Mouse (Mus musculus): ENCODE data around the gene Clybl.

Clybl gene

DNA sequence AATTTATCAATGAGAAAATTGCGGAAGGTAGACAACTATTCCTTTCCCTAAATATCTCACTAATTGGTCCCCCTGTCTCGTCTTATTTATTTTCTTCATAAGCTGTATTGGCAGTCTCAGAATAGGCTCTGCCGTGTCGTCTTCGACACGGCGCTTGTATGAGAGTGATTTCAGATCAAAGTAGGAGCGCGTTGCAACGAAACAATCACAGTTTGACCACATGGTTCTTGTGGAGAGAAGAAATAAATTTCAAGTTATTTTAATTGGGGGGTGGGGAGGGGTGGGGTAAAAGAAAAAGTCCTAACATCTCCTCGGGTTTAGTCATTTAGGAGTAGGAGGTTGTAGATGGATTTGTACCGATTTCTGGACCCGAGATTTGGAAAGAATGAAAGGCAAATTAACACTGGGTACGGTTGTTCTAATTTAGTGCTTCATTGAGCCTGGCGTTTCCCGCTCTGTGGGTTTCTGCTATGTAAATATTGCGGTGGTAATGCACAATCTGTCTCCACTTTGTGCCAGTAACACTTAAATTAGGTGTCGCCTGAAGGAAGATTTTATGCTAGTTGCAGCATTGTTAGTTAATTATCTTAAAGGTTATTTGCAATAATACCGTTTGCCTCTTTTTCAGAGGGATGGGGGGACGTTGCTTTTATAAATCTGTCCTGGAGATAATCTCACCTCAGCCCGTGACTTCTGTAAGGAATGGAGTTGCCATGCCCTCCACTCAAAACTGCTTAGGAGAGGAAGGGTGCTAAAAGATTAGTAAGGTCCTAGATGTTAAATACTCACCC, 203.1 kb downstream of the Clybl start:
- DNase-seq (ENCODE audit: extremely low spot score): no peak

DNA sequence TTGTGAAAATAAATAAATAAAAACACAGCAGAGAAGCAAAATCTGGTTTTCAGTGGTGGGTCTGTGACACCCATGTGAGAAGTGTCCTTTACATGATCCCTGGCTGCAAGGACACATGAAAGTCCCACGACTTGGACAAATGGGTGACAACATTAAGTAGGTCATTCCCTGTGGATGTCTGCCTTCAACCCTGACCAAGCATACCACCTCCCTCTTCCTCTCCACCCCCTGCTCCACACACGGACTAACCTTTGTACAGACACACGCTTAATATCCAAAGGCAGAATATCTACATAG, 203.7 kb downstream of the Clybl start:
- DNase-seq (ENCODE audit: extremely low spot score): no peak

DNA sequence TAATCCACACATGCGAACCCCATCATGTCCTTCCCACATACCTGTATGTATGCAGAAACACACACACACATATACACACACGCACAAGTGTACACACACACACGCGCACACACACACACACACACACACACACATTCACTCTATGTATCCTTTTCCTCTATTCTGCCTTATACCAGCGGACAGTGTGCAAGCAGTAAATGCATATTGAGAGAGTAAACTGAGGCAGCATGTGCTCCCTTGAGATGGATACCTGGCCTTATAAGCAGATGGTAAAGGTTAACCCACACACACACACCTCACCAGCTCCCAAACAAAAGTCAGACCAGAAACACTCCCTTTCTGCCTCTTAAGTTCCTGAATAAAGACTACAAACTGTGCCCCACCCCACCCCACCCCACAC, 204.3 kb downstream of the Clybl start:
- DNase-seq (ENCODE audit: extremely low spot score): no peak

DNA sequence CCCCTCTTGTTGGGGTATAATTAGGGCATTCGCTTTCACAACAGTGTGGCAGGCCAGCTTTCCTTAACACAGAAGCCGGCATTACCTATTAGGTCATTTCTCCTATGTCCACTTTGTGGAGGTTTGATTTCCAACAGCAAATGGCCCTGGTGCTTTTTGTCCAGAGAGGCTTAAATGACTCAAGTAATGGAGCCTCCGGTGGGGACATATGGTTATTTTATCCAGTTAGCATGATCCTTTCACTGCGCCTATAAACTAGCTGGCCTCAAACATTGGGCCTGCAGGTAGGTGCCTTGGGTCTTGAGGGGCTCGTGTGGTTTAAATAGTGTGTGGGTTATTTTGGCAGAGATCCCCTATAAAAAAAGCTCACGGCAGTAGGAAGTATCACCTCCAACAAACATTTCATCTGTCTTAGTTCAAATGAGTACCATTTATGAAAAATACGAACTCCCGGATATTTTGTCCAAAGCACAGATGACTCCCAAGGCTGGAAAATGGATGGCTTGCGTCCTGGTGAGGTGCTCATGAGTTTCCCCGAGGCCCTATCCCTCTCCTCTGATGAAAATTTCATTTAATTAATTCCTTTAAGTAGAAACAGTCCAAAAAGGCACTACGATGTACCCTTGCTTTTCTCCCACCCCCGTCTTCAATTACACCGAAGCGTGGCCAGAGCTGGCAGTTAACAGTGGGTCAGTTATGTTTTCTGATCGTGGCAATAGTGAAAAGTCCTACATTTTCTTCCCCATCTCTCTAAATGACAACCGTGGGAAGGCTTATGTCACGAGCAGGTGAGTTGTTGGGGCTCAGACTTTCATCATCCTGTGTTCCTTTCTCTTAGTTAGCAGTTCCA, 205.0 kb downstream of the Clybl start:
- DNase-seq (ENCODE audit: extremely low spot score): no peak

DNA sequence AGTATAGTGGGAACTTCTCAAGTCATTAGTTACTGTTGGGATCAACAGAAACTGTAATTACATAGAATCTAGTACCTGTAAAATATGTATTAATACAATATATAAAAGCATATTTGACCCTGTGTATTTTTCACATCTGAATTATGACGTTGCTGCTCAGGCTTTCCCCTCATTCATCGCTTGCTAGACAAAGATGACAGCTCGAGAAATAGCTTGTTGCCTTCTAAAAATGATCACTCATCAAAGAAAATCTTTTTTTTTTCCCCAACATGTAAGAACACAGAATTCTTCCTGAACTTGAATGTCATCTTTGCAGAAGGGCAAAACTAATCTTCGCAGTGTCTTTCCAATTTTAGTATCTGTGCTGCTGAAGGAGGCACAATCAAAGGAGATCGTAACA, 206.3 kb downstream of the Clybl start:
- DNase-seq (ENCODE audit: extremely low spot score): no peak

DNA sequence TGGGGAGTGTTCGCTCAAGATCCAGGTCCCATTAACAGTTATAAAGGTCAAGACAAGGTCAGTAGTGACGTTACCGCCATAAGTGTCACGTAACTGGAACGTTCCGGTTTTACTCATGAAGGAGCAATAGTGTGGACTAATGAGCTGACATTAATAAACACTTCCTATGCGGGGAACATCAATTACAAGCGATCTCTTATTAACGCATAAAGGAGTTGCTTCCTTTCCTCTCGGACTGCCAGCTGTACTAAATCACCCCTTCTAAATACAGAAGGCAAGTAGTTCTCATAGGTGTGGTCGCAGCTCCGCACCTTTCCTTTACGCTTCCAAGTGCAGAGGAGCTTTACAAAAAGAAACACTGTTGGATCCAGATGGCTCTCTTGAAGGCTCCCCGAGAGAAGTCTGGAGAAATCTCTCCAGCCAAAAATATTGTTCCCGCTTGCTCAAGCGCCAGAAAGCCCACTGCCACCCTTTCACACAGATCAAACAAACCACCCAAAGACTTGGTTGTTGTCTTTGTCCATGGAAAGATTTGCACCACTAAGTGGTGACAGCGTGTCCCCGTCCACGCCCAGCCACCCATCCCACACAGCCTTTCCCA, 207.0 kb downstream of the Clybl start:
- DNase-seq (ENCODE audit: extremely low spot score): no peak

DNA sequence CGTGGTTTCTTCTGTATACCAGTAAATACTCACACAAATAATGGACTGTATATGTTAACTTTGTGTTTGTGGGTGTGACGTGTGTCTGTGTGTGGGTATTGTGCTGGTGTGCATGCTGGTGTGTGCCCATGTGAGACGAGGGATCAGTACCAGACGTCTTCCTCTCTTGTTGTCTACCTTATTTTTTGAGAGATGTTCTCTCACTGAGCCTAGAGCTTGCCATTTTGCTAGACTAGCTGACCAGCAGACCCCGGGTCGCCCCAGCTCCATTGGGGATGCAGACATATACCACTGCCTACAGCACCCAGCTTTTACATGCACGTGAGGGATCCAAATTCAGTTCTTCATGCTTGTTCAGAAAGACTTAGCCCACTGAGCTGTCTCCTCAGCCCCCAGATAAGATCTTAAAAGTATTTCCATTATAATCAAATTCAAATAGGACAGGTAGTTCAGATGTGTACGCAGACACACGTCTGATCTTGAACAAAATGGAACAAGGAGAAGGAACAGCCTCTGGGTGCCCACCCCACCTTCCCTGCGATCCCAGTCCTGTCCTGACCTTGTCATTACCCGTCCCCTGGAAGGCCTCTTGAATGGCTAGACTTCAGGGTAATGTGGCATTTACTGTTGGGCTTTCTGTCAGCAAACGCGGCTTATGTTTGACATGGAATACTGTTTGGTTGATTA, 208.3 kb downstream of the Clybl start:
- no peak for DNase-seq (ENCODE audit: extremely low spot score)

DNA sequence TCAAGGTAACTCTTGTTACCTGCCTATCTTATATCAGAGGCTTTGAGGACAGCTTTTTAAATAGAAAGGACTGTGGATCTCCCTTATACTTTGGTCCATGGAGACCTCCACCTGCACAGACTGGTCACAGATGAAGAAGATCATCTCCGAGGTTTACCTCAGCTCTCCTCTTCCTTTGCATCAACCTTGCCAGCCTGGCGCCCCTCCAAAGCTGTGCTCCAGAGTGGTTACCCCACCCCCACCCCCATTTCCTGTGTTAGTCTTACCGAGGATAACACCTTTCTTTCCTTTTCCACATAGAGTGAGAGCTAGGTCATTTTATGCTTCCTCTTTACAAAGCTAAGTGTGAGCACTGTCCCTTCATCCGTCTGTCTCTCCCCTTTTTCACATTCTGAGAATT, 209.4 kb downstream of the Clybl start:
- no peak for DNase-seq (ENCODE audit: extremely low spot score)

DNA sequence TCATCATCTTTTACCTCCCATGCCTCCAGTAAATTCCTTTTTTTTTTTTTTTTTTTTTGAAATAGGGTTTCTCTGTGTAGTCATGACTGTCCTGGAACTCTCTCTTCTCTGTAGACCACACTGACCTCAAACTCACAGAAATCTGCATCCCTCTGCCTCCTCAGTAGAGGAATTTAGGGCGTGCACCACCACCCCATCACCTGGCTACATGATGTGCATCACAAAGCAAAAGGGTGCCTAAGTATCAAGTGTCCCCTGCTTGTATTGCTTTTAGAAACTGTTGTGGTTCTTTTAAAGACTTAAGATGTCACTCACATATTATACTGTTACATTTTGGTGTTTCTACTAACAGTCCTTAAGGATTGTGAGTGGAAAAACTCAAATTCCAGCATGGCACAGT, 211.6 kb downstream of the Clybl start:
- DNase-seq (ENCODE audit: extremely low spot score): no peak

DNA sequence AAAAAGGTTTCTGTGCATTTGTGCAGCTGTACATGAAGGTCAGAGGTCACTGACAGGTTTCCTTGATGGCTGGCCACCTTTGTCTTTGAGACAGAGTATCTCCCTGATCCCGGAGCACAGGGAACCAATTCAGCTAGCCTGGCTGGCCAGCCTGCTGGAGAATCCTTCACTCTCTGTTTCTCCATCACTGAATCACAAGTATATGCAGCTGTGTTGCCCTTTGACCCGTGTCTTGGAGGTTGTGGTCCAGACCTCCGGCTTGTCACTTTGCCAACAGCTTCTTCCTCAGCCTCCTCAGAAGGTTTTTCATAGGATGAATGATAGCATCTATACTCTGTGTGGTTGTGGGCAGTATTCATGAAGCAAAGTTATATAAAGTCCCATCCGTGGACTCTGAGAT, 217.2 kb downstream of the Clybl start:
- DNase-seq (ENCODE audit: extremely low spot score): no peak

DNA sequence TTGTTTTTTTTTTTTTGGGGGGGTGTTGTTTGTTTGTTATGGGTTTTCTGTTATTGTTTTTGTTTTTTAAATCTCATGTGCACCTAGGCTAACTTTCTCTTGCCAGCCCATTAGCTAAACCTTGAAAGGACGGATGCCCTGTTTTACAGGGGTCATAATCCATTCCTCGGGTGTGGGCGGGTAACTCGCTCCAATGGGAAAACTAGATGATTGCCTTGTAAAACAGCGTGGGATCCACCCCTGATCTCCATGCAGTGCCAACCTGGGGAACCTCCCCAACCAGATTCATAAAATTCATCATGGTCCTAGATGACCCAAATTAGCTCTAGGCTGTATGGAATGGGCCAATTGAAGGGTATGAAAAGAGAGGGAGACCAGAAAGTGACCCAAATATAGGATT, 218.4 kb downstream of the Clybl start:
- DNase-seq (ENCODE audit: extremely low spot score): no peak

DNA sequence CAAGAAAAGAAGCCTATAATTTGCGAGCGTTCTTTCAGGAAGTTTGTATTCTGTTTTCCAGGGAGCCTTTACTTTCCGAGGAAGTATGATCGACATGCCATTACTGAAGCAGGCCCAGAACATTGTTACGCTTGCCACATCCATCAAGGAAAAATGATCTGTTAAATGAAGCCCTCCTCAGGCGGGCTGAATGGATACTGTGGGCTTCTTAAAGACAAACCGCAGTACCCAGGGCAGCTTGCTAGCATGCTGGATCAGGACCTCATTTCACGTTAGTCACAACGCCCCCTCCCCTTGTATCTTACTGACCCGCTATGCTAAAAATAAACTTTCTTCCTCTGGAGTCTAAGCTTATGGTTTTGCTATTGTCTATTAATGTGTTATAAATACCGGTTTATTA, 220.4 kb downstream of the Clybl start:
- DNase-seq (ENCODE audit: extremely low spot score): no peak

DNA sequence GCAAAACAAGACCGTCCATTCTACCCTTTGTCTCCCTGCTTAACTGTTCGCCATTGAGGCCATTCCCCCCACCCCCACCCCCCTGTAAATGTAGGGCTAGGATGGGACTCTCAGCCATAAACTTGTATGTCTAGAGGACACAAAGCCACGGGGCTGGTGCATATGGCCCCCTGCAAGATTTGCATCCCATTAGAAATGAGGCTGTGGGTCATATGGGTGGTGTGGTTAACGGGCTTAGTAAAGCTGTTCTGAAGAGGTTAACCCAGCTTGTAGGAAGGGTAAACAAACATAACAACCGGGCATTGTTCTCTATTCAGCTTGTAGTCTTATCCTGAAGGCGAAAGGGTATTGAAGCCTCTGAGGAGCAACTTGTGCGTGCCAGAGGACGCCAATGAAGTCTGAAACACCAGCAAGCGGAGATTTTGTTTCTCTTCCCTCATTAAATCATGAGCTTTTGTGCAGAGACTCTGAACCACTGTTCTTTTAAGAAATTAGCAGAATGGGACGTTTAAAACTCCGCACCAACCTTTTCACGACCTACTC, 221.3 kb downstream of the Clybl start:
- no peak for DNase-seq (ENCODE audit: extremely low spot score)

DNA sequence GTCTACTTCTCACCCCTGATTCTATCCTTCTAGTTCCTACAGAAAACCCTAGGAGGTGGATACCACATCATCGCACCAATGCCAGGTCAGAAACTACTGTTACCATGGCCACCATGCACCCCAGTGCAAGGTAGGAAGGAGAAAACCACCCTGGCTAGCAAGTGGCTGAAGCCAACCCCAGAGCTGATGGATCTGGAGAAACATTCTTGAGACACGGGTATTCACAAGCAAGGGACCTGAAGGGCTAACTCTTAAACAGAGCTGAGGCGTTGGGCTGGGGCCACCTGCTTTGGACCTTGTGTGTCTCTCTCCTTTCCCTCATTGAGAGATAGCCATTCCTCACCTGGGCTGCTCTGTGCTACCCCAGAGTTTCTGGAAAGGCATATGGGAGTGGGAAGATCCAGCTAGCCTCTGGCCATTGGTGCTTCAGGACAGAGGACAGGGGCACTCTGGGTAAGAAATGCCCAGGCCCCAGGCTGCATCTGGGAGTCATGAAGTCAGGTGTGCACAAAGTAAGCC, 222.0 kb downstream of the Clybl start:
- DNase-seq (ENCODE audit: extremely low spot score): no peak

DNA sequence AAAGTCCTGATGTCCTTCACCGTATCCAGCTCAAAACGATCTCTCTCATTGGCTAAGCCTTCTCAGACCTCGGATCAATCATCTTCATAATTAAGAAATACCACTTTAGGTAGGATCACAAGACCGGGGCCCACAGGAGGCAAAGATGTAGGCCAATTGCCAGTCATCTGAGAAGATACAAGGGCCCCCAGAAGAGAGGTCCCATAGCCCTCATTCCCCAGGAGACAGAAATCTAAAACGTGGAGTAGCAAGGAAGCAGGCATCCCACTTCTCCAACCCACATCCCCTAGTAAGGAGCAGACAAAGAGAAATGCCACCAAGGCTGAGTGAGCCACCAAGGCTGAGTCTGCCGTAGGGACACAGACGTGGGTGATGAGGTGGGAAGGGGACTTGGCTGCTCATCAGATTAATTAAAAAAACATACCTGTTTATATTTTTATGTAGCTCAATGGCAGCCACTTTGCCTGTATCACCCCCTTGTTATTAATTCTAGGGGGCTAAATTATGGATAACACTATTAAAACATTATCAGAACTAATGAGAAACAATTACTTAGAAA, 223.2 kb downstream of the Clybl start:
- no peak for DNase-seq (ENCODE audit: extremely low spot score)

DNA sequence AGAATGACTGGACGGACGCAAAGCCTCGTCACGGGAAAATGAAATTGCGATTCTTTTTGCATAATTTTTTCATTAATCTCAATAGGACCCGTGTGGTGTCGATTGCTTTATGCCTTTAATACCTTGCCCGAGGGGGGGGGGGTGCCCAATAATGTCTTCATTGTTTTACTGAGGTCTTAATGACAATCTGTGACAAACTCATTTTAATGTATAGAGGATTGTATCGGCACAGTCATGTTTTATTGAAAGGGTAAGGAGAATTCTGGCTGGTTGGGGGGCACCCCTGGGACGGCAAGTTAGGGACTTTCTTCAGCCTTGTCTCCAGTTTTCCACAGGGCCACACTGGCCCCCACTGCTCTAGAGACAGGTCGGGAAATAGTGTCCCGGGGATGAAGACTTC, 223.7 kb downstream of the Clybl start:
- DNase-seq (ENCODE audit: extremely low spot score): no peak

DNA sequence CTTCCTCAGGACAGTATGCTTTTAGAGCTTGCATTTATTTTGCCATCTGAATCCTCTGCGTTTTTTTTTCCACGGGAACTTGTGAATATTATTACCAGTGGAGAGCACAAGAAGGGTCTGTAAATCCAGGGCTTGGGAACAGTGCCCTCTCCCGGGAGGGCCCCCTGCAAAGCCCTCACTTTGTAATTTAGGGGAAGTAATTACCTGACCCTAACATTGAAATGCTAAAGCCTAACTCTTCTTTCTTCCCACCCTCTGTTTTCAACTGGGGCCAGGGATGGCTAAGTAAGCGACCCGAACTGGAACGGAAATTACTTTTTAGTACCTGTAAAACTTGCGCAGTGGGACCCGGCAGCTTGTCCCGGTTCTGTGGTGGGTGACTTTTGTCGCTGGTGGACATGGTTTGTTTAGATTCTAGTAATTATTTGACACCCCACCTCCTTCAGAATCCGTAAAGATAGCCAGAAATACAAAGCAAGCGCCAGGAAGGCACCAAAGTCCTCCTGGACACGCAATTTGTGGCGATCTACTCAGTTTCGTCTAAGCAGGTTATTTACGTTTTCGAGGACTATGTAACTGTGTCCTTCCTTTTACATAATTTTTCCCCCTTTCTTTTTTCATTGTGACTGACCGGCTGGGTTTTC, 224.5 kb downstream of the Clybl start:
- peak; percentile 51 for DNase-seq (ENCODE audit: extremely low spot score)

DNA sequence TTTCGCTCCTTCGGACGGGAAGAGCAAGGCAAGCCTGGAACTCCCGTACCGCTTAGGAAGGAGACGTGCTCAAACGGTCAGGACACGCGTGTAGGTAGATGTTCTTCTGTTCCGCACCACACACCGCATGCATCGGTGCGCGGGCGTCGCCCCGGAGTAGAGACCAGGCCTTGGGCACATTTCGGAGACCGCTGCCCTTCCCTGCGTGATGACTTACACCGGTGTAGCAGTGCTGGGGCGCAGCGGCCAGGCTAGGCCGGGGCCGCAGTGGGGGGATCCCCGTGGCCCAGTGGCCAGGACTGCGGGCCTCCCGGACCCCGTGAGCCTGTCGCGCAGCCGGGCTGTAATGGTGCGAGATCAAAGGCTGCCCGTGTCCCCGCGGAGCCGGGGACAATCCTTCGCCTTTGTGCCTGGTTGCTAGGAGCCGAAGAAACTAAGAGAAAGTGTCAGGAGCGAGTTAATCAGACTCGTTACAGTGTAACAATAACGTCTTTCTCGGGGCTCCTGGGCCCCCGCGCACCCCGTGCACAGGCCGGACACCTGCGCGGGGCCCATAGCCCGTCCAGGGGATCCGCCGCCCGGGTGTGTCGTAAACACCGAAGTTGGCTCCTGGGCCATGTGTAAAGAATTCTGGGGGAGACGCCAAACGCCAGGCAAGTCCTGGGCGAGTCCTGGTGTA, 225.2 kb downstream of the Clybl start:
- peak; percentile 76 for DNase-seq (ENCODE audit: extremely low spot score)

DNA sequence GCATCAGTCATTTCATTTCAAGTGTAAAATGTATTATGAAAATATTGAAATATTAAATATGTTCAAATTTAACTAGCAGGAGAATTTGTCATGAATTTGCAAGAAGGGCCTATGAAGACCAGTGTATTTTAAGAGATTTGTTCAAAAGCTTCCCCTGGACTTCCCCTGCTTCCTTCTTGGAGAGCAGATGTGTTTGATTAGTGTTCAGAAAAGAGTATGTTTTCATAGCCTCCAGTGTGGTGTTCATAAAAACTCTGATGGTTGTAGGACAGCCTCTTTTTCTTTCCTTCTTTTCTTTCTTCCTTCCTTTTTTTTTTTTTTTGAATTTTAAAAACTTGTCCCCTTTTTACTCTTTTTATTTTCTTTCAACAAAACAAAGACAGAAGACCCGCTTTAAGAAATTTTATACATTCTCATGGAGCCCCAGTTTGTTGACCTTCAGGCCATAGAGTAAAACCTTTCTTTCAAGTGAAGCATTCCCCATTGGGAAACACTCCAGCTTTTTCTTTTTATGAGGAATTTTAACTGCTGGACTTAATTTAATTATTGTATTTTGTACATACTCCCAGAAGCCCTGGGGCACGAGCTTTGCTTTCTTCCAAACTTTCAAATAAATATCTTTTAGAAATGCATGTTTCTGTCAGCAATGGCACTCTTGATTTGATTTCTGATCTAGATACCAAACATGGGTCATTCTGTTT, 231.5 kb downstream of the Clybl start:
- no peak for DNase-seq (ENCODE audit: extremely low spot score)

DNA sequence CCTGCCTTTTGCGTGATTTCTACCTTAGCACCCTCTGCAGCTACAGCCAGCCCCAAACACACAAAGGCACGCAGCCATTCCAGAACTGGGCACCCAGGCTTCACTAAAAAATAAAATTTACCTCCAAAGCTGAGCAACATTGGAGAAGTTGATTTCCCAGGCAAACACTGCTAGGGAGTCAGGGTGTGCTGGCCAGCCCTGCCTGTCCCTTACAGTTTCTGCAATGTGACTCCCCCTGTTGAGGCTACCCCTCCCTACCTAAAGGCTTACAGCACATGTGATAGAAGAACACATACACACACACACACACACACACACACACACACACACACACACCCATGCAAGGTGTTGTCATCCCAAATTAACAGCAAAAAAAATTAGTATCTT, 232.0 kb downstream of the Clybl start:
- DNase-seq (ENCODE audit: extremely low spot score): no peak
